Mouse (Mus musculus) midbrain, embryonic 15.5 days (tissue): ENCODE measurements around the gene Gm20388. TPM values are rescaled to one million over a fixed set of nuclear protein-coding genes. Genes with fewer than 3 reads are reported as not detected.

ENCODE experiments used
- ATAC-seq: fragments of 200-750 bp; cut with Nextera tagmentation; replicated peaks from 2 replicates; pipeline ENCODE4 v1.8.0; 2017; ENCODE audit warnings: moderate TSS enrichment
- H3K27ac ChIP-seq: fragments of 300-500 bp; sonication (generic); 2 replicates; pipeline ENCODE4 v1.5.1; 2015; ENCODE audit warnings: mild to moderate bottlenecking, inconsistent platforms
- H3K27me3 ChIP-seq: fragments of 300-500 bp; sonication (generic); replicated peaks from 2 replicates; pipeline ENCODE4 v1.6.1; 2015; ENCODE audit warnings: inconsistent platforms
- H3K36me3 ChIP-seq: fragments of 300-500 bp; sonication (generic); replicated peaks from 2 replicates; pipeline ENCODE4 v1.6.1; 2015; ENCODE audit warnings: inconsistent platforms
- H3K4me1 ChIP-seq: fragments of 300-500 bp; sonication (generic); 2 replicates; pipeline ENCODE4 v1.6.1; 2015; ENCODE audit warnings: inconsistent platforms
- H3K4me2 ChIP-seq: fragments of 300-500 bp; sonication (generic); 2 replicates; pipeline ENCODE4 v1.6.1; 2015; ENCODE audit warnings: inconsistent platforms, mild to moderate bottlenecking, moderate library complexity
- H3K4me3 ChIP-seq: fragments of 300-500 bp; sonication (generic); 2 replicates; pipeline ENCODE4 v1.5.1; 2015; ENCODE audit warnings: mild to moderate bottlenecking, inconsistent platforms
- H3K9ac ChIP-seq: fragments of 300-500 bp; sonication (generic); 2 replicates; pipeline ENCODE4 v1.6.1; 2015; ENCODE audit warnings: mild to moderate bottlenecking, inconsistent platforms
- H3K9me3 ChIP-seq: fragments of 300-500 bp; sonication (generic); 2 replicates; pipeline ENCODE4 v1.6.1; 2016; ENCODE audit warnings: inconsistent platforms
- WGBS: fragments of 180-500 bp; shearing (Covaris S2); methylation state at CpG from one replicate; pipeline ENCODE4 v1.1.7; 2015; ENCODE audit warnings: mixed read lengths; 5-methylcytosine and 5-hydroxymethylcytosine counted together
- polyA plus RNA-seq: library from polyadenylated mRNA; unstranded; fragments of >200 nt; fragmentation: Nextera tagmentation; extraction: Ambion mirVana; gene quantifications from 2 replicates; pipeline ENCODE4 v1.2.1, GENCODE M21; 2015

Gm20388 gene
- polyA plus RNA-seq, 1 experiment from 2014 or later = 5.6 TPM

- Histone ChIP-seq H3K27me3 (no peaks in the 10 kb centered on the region), H3K9me3 (no peaks in the 10 kb centered on the region), H3K4me3 (no peak overlapping the region), H3K27ac (no peak overlapping the region), H3K9ac (no peak overlapping the region), H3K4me2 (no peak overlapping the region), H3K4me1 (no peaks in the 10 kb centered on the region), H3K36me3 (no peaks in the 10 kb centered on the region)
- ATAC-seq = no peak
- WGBS = 53% methylated on average over 2 of the region's 2 CpGs
Measured at GRCm38 (mm10) chr8:122049923-122050322, 2139.3 kb downstream of the Gm20388 start.

GRCm38 (mm10) chr8:122050620-122051019 lies 2140.0 kb downstream of the Gm20388 start:
- Histone ChIP-seq H3K27me3 (no peaks in the 10 kb centered on the region), H3K9ac (no peak overlapping the region), H3K4me3 (no peak overlapping the region), H3K27ac (no peak overlapping the region), H3K4me1 (no peaks in the 10 kb centered on the region), H3K4me2 (no peak overlapping the region), H3K9me3 (no peaks in the 10 kb centered on the region), H3K36me3 (no peaks in the 10 kb centered on the region)
- WGBS = 93% methylated on average over 9 of the region's 9 CpGs
- no peak for ATAC-seq

GRCm38 (mm10) chr8:122055321-122055720 lies 2144.7 kb downstream of the Gm20388 start:
- Histone ChIP-seq H3K9me3 (no peaks in the 10 kb centered on the region), H3K4me3 (no peak overlapping the region), H3K27me3 (no peaks in the 10 kb centered on the region), H3K36me3 (no peaks in the 10 kb centered on the region), H3K27ac (no peak overlapping the region), H3K4me2 (no peak overlapping the region), H3K9ac (no peak overlapping the region), H3K4me1 (no peaks in the 10 kb centered on the region)
- WGBS = 66% methylated on average over 10 of the region's 10 CpGs
- no peak for ATAC-seq

- ATAC-seq = no peak
- Histone ChIP-seq H3K9ac (no peak overlapping the region), H3K4me3 (no peak overlapping the region), H3K9me3 (no peaks in the 10 kb centered on the region), H3K36me3 (no peaks in the 10 kb centered on the region), H3K27me3 (no peaks in the 10 kb centered on the region), H3K27ac (no peak overlapping the region), H3K4me1 (no peaks in the 10 kb centered on the region), H3K4me2 (no peak overlapping the region)
- WGBS = 38% methylated on average over 1 of the region's 1 CpGs
Measured at GRCm38 (mm10) chr8:122056113-122056512, 2145.5 kb downstream of the Gm20388 start.

GRCm38 (mm10) chr8:122056882-122057281 lies 2146.2 kb downstream of the Gm20388 start:
- no peaks in the 10 kb centered on the region for H3K9me3 ChIP-seq
- no peak overlapping the region for H3K9ac ChIP-seq
- ATAC-seq = no peak
- no peaks in the 10 kb centered on the region for H3K36me3 ChIP-seq
- no peak overlapping the region for H3K4me3 ChIP-seq
- H3K27me3 ChIP-seq = no peaks in the 10 kb centered on the region
- WGBS = 77% methylated on average over 7 of the region's 7 CpGs
- no peak overlapping the region for H3K4me2 ChIP-seq
- no peaks in the 10 kb centered on the region for H3K4me1 ChIP-seq
- no peak overlapping the region for H3K27ac ChIP-seq

- H3K36me3 ChIP-seq = no peaks in the 10 kb centered on the region
- no peaks in the 10 kb centered on the region for H3K27me3 ChIP-seq
- H3K9ac ChIP-seq = no peak overlapping the region
- no peak for ATAC-seq
- no peaks in the 10 kb centered on the region for H3K4me1 ChIP-seq
- no peak overlapping the region for H3K4me3 ChIP-seq
- no peak overlapping the region for H3K4me2 ChIP-seq
- 63% methylated on average over 9 of the region's 9 CpGs for WGBS
- no peak overlapping the region for H3K27ac ChIP-seq
- no peaks in the 10 kb centered on the region for H3K9me3 ChIP-seq
Measured at GRCm38 (mm10) chr8:122058510-122058909, 2147.9 kb downstream of the Gm20388 start.

- H3K4me1 ChIP-seq = no peaks in the 10 kb centered on the region
- H3K4me2 ChIP-seq = no peak overlapping the region
- H3K27ac ChIP-seq = no peak overlapping the region
- WGBS = 82% methylated on average over 8 of the region's 8 CpGs
- no peaks in the 10 kb centered on the region for H3K36me3 ChIP-seq
- no peaks in the 10 kb centered on the region for H3K27me3 ChIP-seq
- H3K9me3 ChIP-seq = no peaks in the 10 kb centered on the region
- no peak overlapping the region for H3K4me3 ChIP-seq
- ATAC-seq = no peak
- no peak overlapping the region for H3K9ac ChIP-seq
Measured at GRCm38 (mm10) chr8:122058951-122059350, 2148.3 kb downstream of the Gm20388 start.

- no peak overlapping the region for H3K4me3 ChIP-seq
- WGBS = 77% methylated on average over 12 of the region's 12 CpGs
- no peaks in the 10 kb centered on the region for H3K9me3 ChIP-seq
- no peak overlapping the region for H3K4me2 ChIP-seq
- no peaks in the 10 kb centered on the region for H3K27me3 ChIP-seq
- H3K4me1 ChIP-seq = no peaks in the 10 kb centered on the region
- no peaks in the 10 kb centered on the region for H3K36me3 ChIP-seq
- ATAC-seq = no peak
- H3K27ac ChIP-seq = no peak overlapping the region
- H3K9ac ChIP-seq = no peak overlapping the region
Measured at GRCm38 (mm10) chr8:122062508-122063223, 2152.0 kb downstream of the Gm20388 start.

- ATAC-seq = no peak
- H3K4me3 ChIP-seq = no peak overlapping the region
- no peak overlapping the region for H3K4me2 ChIP-seq
- WGBS = 86% methylated on average over 7 of the region's 7 CpGs
- H3K4me1 ChIP-seq = no peaks in the 10 kb centered on the region
- H3K27me3 ChIP-seq = no peaks in the 10 kb centered on the region
- H3K36me3 ChIP-seq = no peaks in the 10 kb centered on the region
- no peaks in the 10 kb centered on the region for H3K9me3 ChIP-seq
- H3K27ac ChIP-seq = no peak overlapping the region
- no peak overlapping the region for H3K9ac ChIP-seq
Measured at GRCm38 (mm10) chr8:122064353-122064752, 2153.7 kb downstream of the Gm20388 start.

GRCm38 (mm10) chr8:122067783-122068505 lies 2157.3 kb downstream of the Gm20388 start:
- 71% methylated on average over 15 of the region's 15 CpGs for WGBS

GRCm38 (mm10) chr8:122068609-122069008 lies 2158.0 kb downstream of the Gm20388 start:
- H3K36me3 ChIP-seq = no peaks in the 10 kb centered on the region
- H3K27ac ChIP-seq = no peak overlapping the region
- H3K4me1 ChIP-seq = no peaks in the 10 kb centered on the region
- H3K9me3 ChIP-seq = no peaks in the 10 kb centered on the region
- no peak overlapping the region for H3K4me3 ChIP-seq
- no peak for ATAC-seq
- no peaks in the 10 kb centered on the region for H3K27me3 ChIP-seq
- no peak overlapping the region for H3K9ac ChIP-seq
- 85% methylated on average over 13 of the region's 13 CpGs for WGBS
- no peak overlapping the region for H3K4me2 ChIP-seq

More at GRCm38 (mm10) chr8:122067783-122068505, 2157.3 kb downstream of the Gm20388 start:
- Histone ChIP-seq H3K27ac (no peak overlapping the region), H3K4me1 (no peaks in the 10 kb centered on the region), H3K4me2 (no peak overlapping the region), H3K9me3 (no peaks in the 10 kb centered on the region), H3K36me3 (no peaks in the 10 kb centered on the region), H3K4me3 (no peak overlapping the region), H3K9ac (no peak overlapping the region), H3K27me3 (no peaks in the 10 kb centered on the region)
- no peak for ATAC-seq

- WGBS = 77% methylated on average over 11 of the region's 11 CpGs
- no peak overlapping the region for H3K9ac ChIP-seq
- H3K4me3 ChIP-seq = no peak overlapping the region
- no peak overlapping the region for H3K4me2 ChIP-seq
- H3K27me3 ChIP-seq = no peaks in the 10 kb centered on the region
- ATAC-seq = no peak
- H3K27ac ChIP-seq = no peak overlapping the region
- no peaks in the 10 kb centered on the region for H3K9me3 ChIP-seq
- no peaks in the 10 kb centered on the region for H3K36me3 ChIP-seq
- H3K4me1 ChIP-seq = no peaks in the 10 kb centered on the region
Measured at GRCm38 (mm10) chr8:122069281-122069680, 2158.6 kb downstream of the Gm20388 start.

GRCm38 (mm10) chr8:122071193-122071592 lies 2160.6 kb downstream of the Gm20388 start:
- Histone ChIP-seq H3K27me3 (no peaks in the 10 kb centered on the region), H3K27ac (no peak overlapping the region), H3K9me3 (no peaks in the 10 kb centered on the region), H3K36me3 (no peaks in the 10 kb centered on the region), H3K4me2 (no peak overlapping the region), H3K4me3 (no peak overlapping the region), H3K9ac (no peak overlapping the region), H3K4me1 (peaks cover 1% of the 10 kb centered on the region; the same call in 1 of the 2 replicates)
- WGBS = 67% methylated on average over 4 of the region's 4 CpGs
- no peak for ATAC-seq
